Mouse (Mus musculus) bone marrow, adult 2 months (tissue): ENCODE data around the gene Ppp6r3.

Experiments
- CTCF ChIP-seq: fragments of 200-500 bp; IDR thresholded peaks from 2 replicates; pipeline ENCODE4 v1.5.1; 2011; ENCODE audit warnings: low read length, control low read depth; ENCODE audit not compliant: control insufficient read depth, insufficient read depth
- POLR2A ChIP-seq: fragments of 200-500 bp; IDR thresholded peaks from 2 replicates; pipeline ENCODE4 v1.6.1; 2011; ENCODE audit warnings: low read depth, mild to moderate bottlenecking, control low read depth, low read length, borderline replicate concordance; ENCODE audit not compliant: control insufficient read depth

DNA sequence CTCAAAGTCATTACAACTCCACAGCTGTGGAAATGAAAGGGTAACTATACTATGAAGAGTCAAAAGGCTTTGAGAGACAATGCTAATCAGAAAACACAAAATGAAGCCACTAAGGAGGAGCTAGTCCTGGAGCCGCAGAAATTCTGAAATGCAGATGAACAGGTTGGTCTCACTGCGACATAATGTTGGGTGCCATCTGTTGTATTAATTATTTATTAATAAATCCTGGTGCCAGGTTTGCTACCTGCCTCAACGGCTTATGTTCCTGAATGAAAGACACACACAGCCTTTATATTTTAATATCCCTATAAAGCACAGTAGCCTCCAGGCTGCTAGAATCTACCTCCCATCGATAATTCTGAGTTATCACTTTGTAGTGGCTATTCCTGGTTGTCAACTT, 33.0 kb downstream of the Ppp6r3 start:
- no peak for TF ChIP-seq CTCF
- TF ChIP-seq POLR2A, result no peak
